Mouse (Mus musculus): ENCODE data around the gene Kirrel3. TPM values are rescaled to one million over a fixed set of nuclear protein-coding genes. Genes with fewer than 3 reads are reported as not detected.

Gene Kirrel3
- polyA plus RNA-seq (2017; shearing (Covaris generic)): not detected

DNA sequence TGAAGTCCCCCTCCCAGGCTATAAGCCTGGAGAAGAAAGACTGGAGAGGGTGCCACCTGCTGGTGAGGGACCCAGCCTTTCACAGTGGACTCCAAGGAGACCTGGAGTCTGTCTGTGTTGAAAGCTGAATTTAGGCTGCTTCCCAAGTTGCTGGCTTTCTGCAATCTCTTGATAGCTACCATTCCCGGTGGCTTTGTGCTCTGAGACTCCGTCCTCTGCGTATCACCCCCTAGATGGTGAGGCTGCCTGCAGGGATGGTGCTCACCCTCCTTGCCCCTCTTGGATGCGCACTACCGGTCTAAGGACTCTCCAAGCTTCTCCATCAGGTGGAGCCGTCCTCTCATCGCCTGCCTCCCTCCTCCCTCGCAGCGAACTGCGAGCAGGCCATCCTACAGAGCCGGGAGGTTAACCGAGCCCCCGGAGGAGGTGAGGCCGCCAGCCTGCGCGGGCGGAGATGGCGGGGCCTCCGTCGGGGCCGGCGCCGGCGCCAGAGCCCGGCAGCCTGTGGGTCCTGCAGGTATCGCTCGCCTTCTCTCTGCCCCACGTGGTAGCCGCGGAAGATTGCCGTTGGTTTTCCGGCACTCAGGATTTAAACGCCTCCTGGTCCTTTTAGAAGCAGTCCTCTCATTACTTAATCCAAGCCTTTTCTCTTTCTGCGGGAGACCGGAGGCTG is at the start of gene Kirrel3:
Gene Kirrel3, plus strand, starts transcription at position 136 of the 673 bp plus-strand sequence.

Measured in naive thymus-derived CD4-positive, alpha-beta T cell, adult 5 months (primary cell).